Mouse (Mus musculus) kidney, adult 2 months (tissue): Measurements from ENCODE around the gene Kif1b. TPM values are rescaled to one million over a fixed set of nuclear protein-coding genes. Genes with fewer than 3 reads are reported as not detected.

Source experiments
- DNase-seq: peaks from one replicate; pipeline ENCODE4 v3.0.0; 2021
- H3K27ac ChIP-seq: fragments of 200-500 bp; 2 replicates; pipeline ENCODE4 v1.5.1; 2012; ENCODE audit warnings: low read depth, low read length, control low read depth, inconsistent platforms; ENCODE audit not compliant: insufficient read depth
- H3K27me3 ChIP-seq: fragments of 200-500 bp; replicated peaks from 2 replicates; pipeline ENCODE4 v1.6.1; 2012; ENCODE audit warnings: mild to moderate bottlenecking, moderate library complexity, low read length, inconsistent platforms; ENCODE audit not compliant: control insufficient read depth, insufficient read depth
- H3K36me3 ChIP-seq: fragments of 200-500 bp; 2 replicates; pipeline ENCODE4 v1.6.1; 2012; ENCODE audit warnings: mild to moderate bottlenecking, moderate library complexity, low read length, inconsistent platforms; ENCODE audit not compliant: control insufficient read depth, insufficient read depth
- H3K4me1 ChIP-seq: fragments of 200-500 bp; 2 replicates; pipeline ENCODE4 v1.6.1; 2011; ENCODE audit warnings: low read length; ENCODE audit not compliant: control insufficient read depth, insufficient read depth
- H3K4me3 ChIP-seq: fragments of 200-500 bp; 2 replicates; pipeline ENCODE4 v1.5.1; 2011; ENCODE audit warnings: mild to moderate bottlenecking, low read depth, low read length, control low read depth; ENCODE audit not compliant: insufficient read depth
- CTCF ChIP-seq: fragments of 200-500 bp; conservative IDR thresholded peaks from 2 replicates; pipeline ENCODE4 v1.5.1; 2011; ENCODE audit warnings: low read depth, mild to moderate bottlenecking, control low read depth, low read length, moderate library complexity, mixed read lengths; ENCODE audit not compliant: insufficient read depth, insufficient read length
- POLR2A ChIP-seq: fragments of 200-500 bp; IDR thresholded peaks from one replicate; pipeline ENCODE4 v1.6.1; 2011; ENCODE audit warnings: low read depth, low read length, control low read depth
- WGBS: fragments of 180-500 bp; shearing (Covaris S2); methylation state at CpG from one replicate; pipeline ENCODE4 v1.1.7; 2018; 5-methylcytosine and 5-hydroxymethylcytosine counted together
- polyA plus RNA-seq: library from polyadenylated mRNA; depleted of rRNA; stranded (reverse); fragments of >200 nt; gene quantifications from 2 replicates; pipeline ENCODE4 v1.2.3, GENCODE M21; 2012

Gene Kif1b
- polyA plus RNA-seq, 1 experiment, result 31.1 TPM

- H3K27ac ChIP-seq, result no peak overlapping the region
- TF ChIP-seq POLR2A, result no peak
- TF ChIP-seq CTCF, result no peak
- no peak overlapping the region for H3K4me3 ChIP-seq
- H3K36me3 ChIP-seq, result peaks cover 6% of the 10 kb centered on the region
- no peaks in the 10 kb centered on the region for H3K27me3 ChIP-seq
- DNase-seq, result no peak
- WGBS, result 88% methylated on average over 11 of the region's 11 CpGs
- H3K4me1 ChIP-seq, result no peaks in the 10 kb centered on the region
These were observed 156.8 kb downstream of the Kif1b start for GRCm38 (mm10) chr4:149150721-149151120.

GRCm38 (mm10) chr4:149150256-149150655 is 157.2 kb downstream of the Kif1b start:
- H3K36me3 ChIP-seq, result peaks cover 6% of the 10 kb centered on the region
- H3K4me1 ChIP-seq, result no peaks in the 10 kb centered on the region
- no peak overlapping the region for H3K27ac ChIP-seq
- DNase-seq, result no peak
- WGBS, result 64% methylated on average over 11 of the region's 11 CpGs
- no peak overlapping the region for H3K4me3 ChIP-seq
- no peaks in the 10 kb centered on the region for H3K27me3 ChIP-seq
- TF ChIP-seq POLR2A (no peak), CTCF (no peak)

GRCm38 (mm10) chr4:149149611-149150010 is 157.9 kb downstream of the Kif1b start:
- H3K27ac ChIP-seq, result no peak overlapping the region
- H3K27me3 ChIP-seq, result no peaks in the 10 kb centered on the region
- H3K4me3 ChIP-seq, result no peak overlapping the region
- 64% methylated on average over 7 of the region's 7 CpGs for WGBS
- no peak for DNase-seq
- H3K4me1 ChIP-seq, result no peaks in the 10 kb centered on the region
- TF ChIP-seq POLR2A (no peak), CTCF (no peak)
- no peaks in the 10 kb centered on the region for H3K36me3 ChIP-seq

- Histone ChIP-seq H3K36me3 (no peaks in the 10 kb centered on the region), H3K27me3 (no peaks in the 10 kb centered on the region), H3K27ac (no peak overlapping the region), H3K4me1 (no peaks in the 10 kb centered on the region), H3K4me3 (no peak overlapping the region)
- DNase-seq, result no peak
- 68% methylated on average over 9 of the region's 9 CpGs for WGBS
- TF ChIP-seq CTCF (no peak), POLR2A (no peak)
These were observed 158.3 kb downstream of the Kif1b start for GRCm38 (mm10) chr4:149149196-149149595.

GRCm38 (mm10) chr4:149148084-149148483 is 159.4 kb downstream of the Kif1b start:
- Histone ChIP-seq H3K4me1 (no peaks in the 10 kb centered on the region), H3K36me3 (no peaks in the 10 kb centered on the region), H3K4me3 (no peak overlapping the region), H3K27me3 (no peaks in the 10 kb centered on the region), H3K27ac (no peak overlapping the region)
- no peak for TF ChIP-seq POLR2A
- no peak for TF ChIP-seq CTCF
- WGBS, result 50% methylated on average over 4 of the region's 4 CpGs
- DNase-seq, result no peak

- no peak for DNase-seq
- 75% methylated on average over 7 of the region's 7 CpGs for WGBS
- Histone ChIP-seq H3K36me3 (no peaks in the 10 kb centered on the region), H3K27me3 (no peaks in the 10 kb centered on the region), H3K27ac (no peak overlapping the region), H3K4me3 (no peak overlapping the region), H3K4me1 (no peaks in the 10 kb centered on the region)
- TF ChIP-seq CTCF, result no peak
- no peak for TF ChIP-seq POLR2A
These were observed 160.0 kb downstream of the Kif1b start for GRCm38 (mm10) chr4:149147528-149147927.

- Histone ChIP-seq H3K36me3 (no peaks in the 10 kb centered on the region), H3K27ac (no peak overlapping the region), H3K4me1 (no peaks in the 10 kb centered on the region), H3K4me3 (no peak overlapping the region), H3K27me3 (no peaks in the 10 kb centered on the region)
- TF ChIP-seq CTCF (no peak), POLR2A (no peak)
- WGBS, result 81% methylated on average over 4 of the region's 4 CpGs
- DNase-seq, result no peak
These were observed 162.3 kb downstream of the Kif1b start for GRCm38 (mm10) chr4:149145151-149145550.

- no peaks in the 10 kb centered on the region for H3K27me3 ChIP-seq
- H3K36me3 ChIP-seq, result no peaks in the 10 kb centered on the region
- no peaks in the 10 kb centered on the region for H3K4me1 ChIP-seq
- no peak overlapping the region for H3K4me3 ChIP-seq
- TF ChIP-seq CTCF, result peak; percentile 96
- TF ChIP-seq POLR2A, result no peak
- 4% methylated on average over 3 of the region's 3 CpGs for WGBS
- DNase-seq, result peak; percentile 83
- no peak overlapping the region for H3K27ac ChIP-seq
These were observed 163.0 kb downstream of the Kif1b start for GRCm38 (mm10) chr4:149144459-149144858.
